Mouse (Mus musculus): ENCODE data around the gene Prss46.

DNA sequence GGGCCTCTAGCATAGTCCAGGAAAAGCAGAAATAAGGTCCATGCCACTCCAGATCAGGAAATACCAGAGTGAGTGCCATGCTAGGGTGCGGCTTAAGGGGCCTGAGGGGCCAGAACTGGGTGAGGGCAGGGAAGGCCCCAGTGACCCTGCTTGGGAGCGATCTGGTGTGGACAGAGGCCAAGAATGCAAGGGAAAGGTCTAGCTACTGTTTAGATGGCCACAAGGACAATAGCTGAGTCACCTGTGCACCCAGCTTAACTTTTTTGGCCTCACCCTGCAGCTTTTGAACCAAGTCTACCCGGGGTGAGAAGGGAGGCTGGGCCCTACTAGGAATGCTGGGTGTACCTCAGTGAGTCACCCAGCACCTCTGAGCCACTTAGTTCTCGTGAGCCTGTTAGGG, 36.5 kb downstream of the Prss46 start:
- TF ChIP-seq CTCF (IDR thresholded peaks at IDR 0.05; ENCODE audit: control insufficient read depth, insufficient read depth, insufficient replicate concordance, low read depth, low read length) (no peak), POLR2A (IDR thresholded peaks at IDR 0.05; ENCODE audit: control insufficient read depth, low read depth, low read length) (no peak)

Measured in testis, adult 2 months (tissue).